8 mouse cellular contexts compared by ENCODE assay signal in genomic region chr10:85184964-85185608, GRCm38 (mm10). TPM values are rescaled to one million over a fixed set of nuclear protein-coding genes. Genes with fewer than 3 reads are reported as not detected.
A peak's percentile ranks its signal among the peaks of the same experiment; 100 is the strongest.
DNase-seq lines count a peak whose midpoint lies in the region; ATAC-seq and TF ChIP-seq lines count a peak whose summit lies in the region.

Cry1 (minus strand) TSS chr10:85185064.

- H3K4me2 ChIP-seq in forebrain, postnatal 0 days (ENCODE audit: low read depth): peak within 1 kb of the TSS; percentile 95
- H3K4me2 ChIP-seq in neural tube, embryonic 15.5 days: peak within 1 kb of the TSS; percentile 98

- under 1% methylated on average over 75 of the region's 75 CpGs for WGBS in cerebellum, adult 2 months
- WGBS in forebrain, postnatal 0 days: under 1% methylated on average over 68 of the region's 75 CpGs
- WGBS in lung, adult 2 months: under 1% methylated on average over 75 of the region's 75 CpGs
- under 1% methylated on average over 74 of the region's 75 CpGs for WGBS in neural tube, embryonic 15.5 days

- peak within 1 kb of the TSS; percentile 30; the same call in 1 of the 2 replicates for H3K4me3 ChIP-seq in G1E (ENCODE audit: low read depth, low read length)
- H3K4me3 ChIP-seq in cerebellum, adult 2 months (replicated peaks; ENCODE audit: insufficient read depth, low read depth, low read length): peak within 1 kb of the TSS; percentile 95
- peak within 1 kb of the TSS; percentile 83 for H3K4me3 ChIP-seq in forebrain, postnatal 0 days (ENCODE audit: low read depth, low read length)
- peak within 1 kb of the TSS; percentile 75 for H3K4me3 ChIP-seq in layer of hippocampus, adult 2 months
- peak within 1 kb of the TSS; percentile 87 for H3K4me3 ChIP-seq in lung, adult 2 months (replicated peaks; ENCODE audit: extremely low read depth, low read depth, low read length)
- peak within 1 kb of the TSS; percentile 92 for H3K4me3 ChIP-seq in neural tube, embryonic 15.5 days (replicated peaks)

- TF ChIP-seq CTCF in G1E (IDR thresholded peaks at IDR 0.05; ENCODE audit: low read depth, low read length): no peak
- TF ChIP-seq CTCF in cerebellum, adult 2 months (IDR thresholded peaks at IDR 0.05; ENCODE audit: borderline replicate concordance, insufficient read depth, low read depth, low read length): no peak
- TF ChIP-seq CTCF in forebrain, postnatal 0 days (IDR thresholded peaks at IDR 0.05; ENCODE audit: low read depth): no peak
- no peak for TF ChIP-seq CTCF in layer of hippocampus, adult 2 months (conservative IDR thresholded peaks at IDR 0.05)
- no peak for TF ChIP-seq CTCF in lung, adult 2 months (IDR thresholded peaks at IDR 0.05; ENCODE audit: insufficient read depth, low read length)

- peak within 1 kb of the TSS; percentile 95 for H3K27ac ChIP-seq in cerebellum, adult 2 months (ENCODE audit: insufficient read depth, low read length)
- H3K27ac ChIP-seq in forebrain, postnatal 0 days (ENCODE audit: low read depth, low read length): peak within 1 kb of the TSS; percentile 94
- H3K27ac ChIP-seq in layer of hippocampus, adult 2 months: peak within 1 kb of the TSS; percentile 94
- H3K27ac ChIP-seq in neural tube, embryonic 15.5 days (replicated peaks): peak within 1 kb of the TSS; percentile 94

- H3K27me3 ChIP-seq in G1E (ENCODE audit: insufficient read depth, low read length): no peaks in the 10 kb centered on the region
- H3K27me3 ChIP-seq in cerebellum, adult 2 months (ENCODE audit: control insufficient read depth, insufficient read depth, low read length): no peaks in the 10 kb centered on the region
- no peaks in the 10 kb centered on the region for H3K27me3 ChIP-seq in forebrain, postnatal 0 days (ENCODE audit: insufficient read depth, low read length)
- H3K27me3 ChIP-seq in neural tube, embryonic 15.5 days (replicated peaks): no peaks in the 10 kb centered on the region

- H3K36me3 ChIP-seq in G1E (replicated peaks): no peaks in the 10 kb centered on the region
- H3K36me3 ChIP-seq in forebrain, postnatal 0 days (ENCODE audit: insufficient read depth): no peaks in the 10 kb centered on the region
- no peaks in the 10 kb centered on the region for H3K36me3 ChIP-seq in neural tube, embryonic 15.5 days

- TF ChIP-seq POLR2A in cerebellum, adult 2 months (IDR thresholded peaks at IDR 0.05; ENCODE audit: borderline replicate concordance, insufficient read depth, low read length): peak; percentile 58; the same call in 1 of the 2 replicates
- peak; percentile 60; the same call in 1 of the 2 replicates for TF ChIP-seq POLR2A in lung, adult 2 months (IDR thresholded peaks at IDR 0.05; ENCODE audit: borderline replicate concordance, extremely low read depth, low read depth, low read length)

- H3K9ac ChIP-seq in forebrain, postnatal 0 days: peak within 1 kb of the TSS; percentile 74
- H3K9ac ChIP-seq in neural tube, embryonic 15.5 days (replicated peaks): peak within 1 kb of the TSS; percentile 70

- no peaks in the 10 kb centered on the region for H3K4me1 ChIP-seq in G1E (ENCODE audit: insufficient read depth, low read depth, low read length)
- H3K4me1 ChIP-seq in cerebellum, adult 2 months (ENCODE audit: control insufficient read depth, insufficient read depth, low read length): peaks cover 9% of the 10 kb centered on the region; the same call in 1 of the 2 replicates
- H3K4me1 ChIP-seq in forebrain, postnatal 0 days (ENCODE audit: insufficient read depth): no peaks in the 10 kb centered on the region
- H3K4me1 ChIP-seq in lung, adult 2 months (ENCODE audit: control insufficient read depth, insufficient read depth, low read length): peaks cover 4% of the 10 kb centered on the region; the same call in 1 of the 2 replicates
- H3K4me1 ChIP-seq in neural tube, embryonic 15.5 days: peaks cover 18% of the 10 kb centered on the region

- no peak for ATAC-seq in G1E (ENCODE audit: extremely low read depth, insufficient number of reproducible peaks, low FRiP score, poor library complexity, severe bottlenecking)
- peak; percentile 96 for ATAC-seq in forebrain, postnatal 0 days
- ATAC-seq in neural tube, embryonic 15.5 days (ENCODE audit: low FRiP score): peak; percentile 96

- DNase-seq in G1E (ENCODE audit: low spot score): no peak
- DNase-seq in cerebellum, adult 2 months: peak; percentile 98 to 99
- peak; percentile 99 for DNase-seq in forebrain, postnatal 0 days
- peak; percentile 97 for DNase-seq in heart, postnatal 4 days
- DNase-seq in layer of hippocampus, adult 2 months (ENCODE audit: low spot score in 2 of 2): peak; percentile 93 to 96
- DNase-seq in lung, adult 2 months: peak; percentile 99
- peak; percentile 98 for DNase-seq in testis, postnatal 10 days (ENCODE audit: low spot score)

- peaks cover 33% of the 10 kb centered on the region for H3K9me3 ChIP-seq in G1E (replicated peaks)
- H3K9me3 ChIP-seq in forebrain, postnatal 0 days (ENCODE audit: low read length): no peaks in the 10 kb centered on the region
- no peaks in the 10 kb centered on the region for H3K9me3 ChIP-seq in neural tube, embryonic 15.5 days (replicated peaks)

RNA-seq across cellular contexts. Expression of gene Cry1, which starts in this region (rescaled TPM):
- total RNA-seq in G1E (2014; fragmentation: Nextera tagmentation) (not detected in 2 replicates), G1E (2017) (0.11 and 1.1 TPM in 2 replicates)
- not detected in 2 replicates for polyA plus RNA-seq in G1E (2012)
- polyA plus RNA-seq in cerebellum, adult 2 months (2012; rRNA removed): 23.8 and 24.6 TPM in 2 replicates
- 22.7 and 24.3 TPM in 2 replicates for total RNA-seq in forebrain, postnatal 0 days (2014; rRNA removed)
- 23.3 and 29.7 TPM in 2 replicates for polyA plus RNA-seq in forebrain, postnatal 0 days (2015; fragmentation: Nextera tagmentation; extraction: Ambion mirVana)
- 10 to 100 TPM; 19.6 to 22.2 TPM for total RNA-seq in heart, postnatal 4 days (2021)
- 10 to 100 TPM; 12.7 to 12.9 TPM for total RNA-seq in layer of hippocampus, adult 2 months (2021)
- 4.6 and 6.0 TPM in 2 replicates for polyA plus RNA-seq in lung, adult 2 months (2012; rRNA removed)
- 30.7 and 33.8 TPM in 2 replicates for polyA plus RNA-seq in neural tube, embryonic 15.5 days (2015; fragmentation: Nextera tagmentation; extraction: Ambion mirVana)

Comparison
In these comparisons a context has a peak if more than half of its experiments do, and no peak if none do; other contexts are left out.
1. RNA of gene Cry1 (total RNA-seq): 22.7 to 24.3 TPM in forebrain, postnatal 0 days, 19.6 to 22.2 TPM in heart, postnatal 4 days and 12.7 to 12.9 TPM in layer of hippocampus, adult 2 months; 0.11 to 1.1 TPM in G1E; every median in the first group is over 4 times any median in the second.
2. H3K4me3 ChIP-seq: peak in every context shown above with its lines; median percentile 95 in cerebellum, adult 2 months; 92 in neural tube, embryonic 15.5 days; 87 in lung, adult 2 months; 83 in forebrain, postnatal 0 days; 75 in layer of hippocampus, adult 2 months; 30 in G1E.
3. Peak in every context shown above with its lines, with median percentiles within 50 percentile points of each other: H3K27ac ChIP-seq.